Mouse (Mus musculus) heart, postnatal 0 days (tissue): ENCODE measurements around the gene Jmjd1c. TPM values are rescaled to one million over a fixed set of nuclear protein-coding genes. Genes with fewer than 3 reads are reported as not detected.

Experiments used
- ATAC-seq: fragments of 200-750 bp; cut with Nextera tagmentation; 2 replicates; pipeline ENCODE4 v1.8.0; 2017; ENCODE audit warnings: low read depth, moderate number of reproducible peaks, moderate library complexity; ENCODE audit not compliant: insufficient read depth
- DNase-seq: peaks from one replicate; pipeline ENCODE4 v3.0.0-alpha.2; 2016; ENCODE audit warnings: low spot score
- H3K27ac ChIP-seq: fragments of 300-500 bp; sonication (generic); 2 replicates; pipeline ENCODE4 v1.5.1; 2014; ENCODE audit warnings: low read depth, mild to moderate bottlenecking
- H3K27me3 ChIP-seq: fragments of 300-500 bp; sonication (generic); 2 replicates; pipeline ENCODE4 v1.6.1; 2014; ENCODE audit warnings: low read length, mixed read lengths; ENCODE audit not compliant: control insufficient read depth, insufficient read depth
- H3K36me3 ChIP-seq: fragments of 300-500 bp; sonication (generic); replicated peaks from 2 replicates; pipeline ENCODE4 v1.6.1; 2014; ENCODE audit warnings: low read length, mixed read lengths; ENCODE audit not compliant: control insufficient read depth, insufficient read depth
- H3K4me1 ChIP-seq: fragments of 300-500 bp; sonication (generic); 2 replicates; pipeline ENCODE4 v1.6.1; 2014; ENCODE audit warnings: antibody characterized with exemption; ENCODE audit not compliant: control insufficient read depth, insufficient read depth
- H3K4me2 ChIP-seq: fragments of 300-500 bp; sonication (generic); 2 replicates; pipeline ENCODE4 v1.6.1; 2014; ENCODE audit warnings: low read depth, mild to moderate bottlenecking, low read length, moderate library complexity
- H3K4me3 ChIP-seq: fragments of 300-500 bp; sonication (generic); 2 replicates; pipeline ENCODE4 v1.5.1; 2014; ENCODE audit warnings: low read depth, low read length
- H3K9ac ChIP-seq: fragments of 300-500 bp; sonication (generic); replicated peaks from 2 replicates; pipeline ENCODE4 v1.6.1; 2014; ENCODE audit warnings: low read depth, low read length, mixed read lengths
- H3K9me3 ChIP-seq: fragments of 300-500 bp; sonication (generic); replicated peaks from 2 replicates; pipeline ENCODE4 v1.6.1; 2016; ENCODE audit warnings: low read length; ENCODE audit not compliant: control insufficient read depth
- CTCF ChIP-seq: IDR thresholded peaks from 2 replicates; pipeline ENCODE4 v1.5.1; 2016; ENCODE audit warnings: antibody characterized with exemption, control low read depth, low read depth
- EP300 ChIP-seq: IDR thresholded peaks from 2 replicates; pipeline ENCODE4 v1.6.1; 2016; ENCODE audit warnings: antibody characterized with exemption, low read depth
- WGBS: fragments of 180-500 bp; shearing (Covaris S2); extraction: QIAGEN DNeasy Blood & Tissue Kit; methylation state at CpG from one replicate; pipeline ENCODE4 v1.1.7; 2014; 5-methylcytosine and 5-hydroxymethylcytosine counted together
- polyA plus RNA-seq: library from polyadenylated mRNA; unstranded; fragments of >200 nt; fragmentation: Nextera tagmentation; extraction: Ambion mirVana; gene quantifications from 2 replicates; pipeline ENCODE4 v1.2.1, GENCODE M21; 2015
- total RNA-seq: library from RNA; depleted of rRNA; stranded (reverse); fragments of >200 nt; gene quantifications from 2 replicates; pipeline ENCODE4 v1.2.3, GENCODE M21; 2014; ENCODE audit warnings: low replicate concordance

The Jmjd1c gene
- total and polyA plus RNA-seq, 2 experiments from 2014 or later = 28.1 to 42.4 TPM

- TF ChIP-seq EP300 (no peak), CTCF (no peak)
- Histone ChIP-seq H3K27ac (no peak overlapping the region), H3K4me2 (no peak overlapping the region), H3K9ac (no peak overlapping the region), H3K36me3 (no peaks in the 10 kb centered on the region), H3K4me1 (peaks cover 30% of the 10 kb centered on the region), H3K9me3 (no peaks in the 10 kb centered on the region), H3K4me3 (no peak overlapping the region), H3K27me3 (no peaks in the 10 kb centered on the region)
- DNase-seq (no peak), ATAC-seq (no peak)
- WGBS = 75% methylated on average over 10 of the region's 10 CpGs
These were observed 12.3 kb upstream of the Jmjd1c start for GRCm38 (mm10) chr10:67083446-67084166.

- Histone ChIP-seq H3K36me3 (0 out of 2 replicates have a peak, but pooled peaks cover 3% of the 10 kb centered on the region), H3K9me3 (no peaks in the 10 kb centered on the region), H3K27me3 (no peaks in the 10 kb centered on the region), H3K27ac (no peak overlapping the region), H3K4me2 (no peak overlapping the region), H3K4me1 (peaks cover 19% of the 10 kb centered on the region), H3K9ac (no peak overlapping the region), H3K4me3 (no peak overlapping the region)
- no peak for TF ChIP-seq CTCF
- no peak for TF ChIP-seq EP300
- ATAC-seq = no peak
- no peak for DNase-seq
- 89% methylated on average over 10 of the region's 10 CpGs for WGBS
These were observed 10.8 kb upstream of the Jmjd1c start for GRCm38 (mm10) chr10:67085124-67085523.

- Histone ChIP-seq H3K4me2 (no peak overlapping the region), H3K27me3 (no peaks in the 10 kb centered on the region), H3K9me3 (no peaks in the 10 kb centered on the region), H3K9ac (no peak overlapping the region), H3K4me3 (no peak overlapping the region), H3K36me3 (0 out of 2 replicates have a peak, but pooled peaks cover 3% of the 10 kb centered on the region), H3K27ac (no peak overlapping the region), H3K4me1 (peaks cover 14% of the 10 kb centered on the region)
- ATAC-seq (no peak), DNase-seq (no peak)
- TF ChIP-seq CTCF (no peak), EP300 (no peak)
- 91% methylated on average over 7 of the region's 7 CpGs for WGBS
These were observed 10.0 kb upstream of the Jmjd1c start for GRCm38 (mm10) chr10:67085916-67086315.

DNA sequence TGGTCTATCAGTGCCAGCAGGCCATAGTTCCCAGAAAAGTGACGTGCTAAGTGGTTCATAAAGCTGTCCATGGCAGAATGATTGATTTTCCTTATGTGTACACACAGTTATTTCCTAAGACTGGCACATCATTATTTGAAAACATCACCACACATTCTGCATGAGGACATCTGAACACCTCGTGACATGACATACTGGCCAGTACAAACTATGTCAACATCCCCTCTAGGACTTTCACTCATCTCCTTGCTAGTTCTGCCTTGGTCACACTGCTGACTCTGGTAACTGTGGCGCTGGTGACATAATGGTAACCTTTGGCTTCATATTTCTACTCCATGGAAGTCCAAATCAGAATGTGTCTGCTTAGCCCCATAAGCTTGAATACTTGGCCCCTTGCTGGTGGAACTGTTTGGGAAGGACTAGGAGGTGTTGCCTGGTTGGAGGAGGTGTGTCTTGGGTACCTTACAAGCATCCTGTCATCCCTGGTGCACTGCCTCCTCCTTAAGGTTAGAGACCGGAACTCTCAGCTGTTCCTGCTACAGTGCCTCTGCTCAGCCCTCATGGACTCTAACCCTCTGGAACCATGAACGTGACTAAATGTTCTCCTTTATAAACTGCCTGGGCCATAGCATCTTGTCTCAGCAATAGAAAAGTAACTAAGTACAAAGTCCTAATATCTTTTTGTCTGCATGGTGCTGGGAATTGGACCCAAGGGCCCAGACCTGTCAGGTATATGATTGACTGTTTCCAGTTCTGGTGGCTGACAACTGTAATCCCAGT lies 8.3 kb upstream of the Jmjd1c start:
- 0 out of 2 replicates have a peak, but pooled peaks cover 3% of the 10 kb centered on the region for H3K36me3 ChIP-seq
- no peaks in the 10 kb centered on the region for H3K9me3 ChIP-seq
- no peak overlapping the region for H3K9ac ChIP-seq
- H3K4me1 ChIP-seq = peaks cover 9% of the 10 kb centered on the region
- ATAC-seq (no peak), DNase-seq (no peak)
- H3K27me3 ChIP-seq = no peaks in the 10 kb centered on the region
- 84% methylated on average over 5 of the region's 5 CpGs for WGBS
- TF ChIP-seq CTCF = no peak
- no peak for TF ChIP-seq EP300
- no peak overlapping the region for H3K27ac ChIP-seq
- no peak overlapping the region for H3K4me2 ChIP-seq
- H3K4me3 ChIP-seq = no peak overlapping the region

DNA sequence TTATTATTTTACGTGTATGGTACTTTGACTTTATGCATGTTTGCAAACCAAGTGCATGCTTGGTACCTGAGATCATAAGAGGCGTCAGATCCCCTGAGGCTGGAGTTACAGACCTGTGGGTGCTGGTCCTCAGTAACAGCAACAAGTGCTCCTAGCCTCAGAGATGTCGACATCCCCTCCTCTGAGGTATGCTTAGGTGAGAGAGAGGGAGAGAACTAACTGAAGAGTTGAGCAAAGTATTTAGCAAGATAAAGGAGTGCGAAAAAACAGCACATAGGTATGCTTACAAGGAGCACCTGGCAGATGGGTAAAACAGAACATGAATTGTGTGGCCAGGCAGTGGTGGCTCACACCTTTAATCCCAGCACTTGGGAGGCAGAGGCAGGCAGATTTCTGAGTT lies 5.3 kb upstream of the Jmjd1c start:
- no peak for TF ChIP-seq CTCF
- no peak for TF ChIP-seq EP300
- ATAC-seq (no peak), DNase-seq (no peak)
- no peak overlapping the region for H3K9ac ChIP-seq
- H3K27ac ChIP-seq = no peak overlapping the region
- H3K9me3 ChIP-seq = no peaks in the 10 kb centered on the region
- H3K4me2 ChIP-seq = no peak overlapping the region
- H3K36me3 ChIP-seq = 0 out of 2 replicates have a peak, but pooled peaks cover 8% of the 10 kb centered on the region
- no peak overlapping the region for H3K4me3 ChIP-seq
- peaks cover 9% of the 10 kb centered on the region for H3K4me1 ChIP-seq
- no peaks in the 10 kb centered on the region for H3K27me3 ChIP-seq
- 86% methylated on average over 4 of the region's 4 CpGs for WGBS
